Mouse (Mus musculus) embryonic facial prominence, embryonic 14.5 days (tissue): Measurements from ENCODE around the gene Gm10203. TPM values are rescaled to one million over a fixed set of nuclear protein-coding genes. Genes with fewer than 3 reads are reported as not detected.

Experiments
- ATAC-seq: fragments of 200-750 bp; cut with Nextera tagmentation; 2 replicates; pipeline ENCODE4 v1.8.0; 2017; ENCODE audit warnings: low read depth, moderate number of reproducible peaks, moderate TSS enrichment
- DNase-seq: peaks from one replicate; pipeline ENCODE4 v3.0.0-alpha.2; 2015; ENCODE audit warnings: low spot score
- H3K27ac ChIP-seq: fragments of 300-500 bp; sonication (generic); replicated peaks from 2 replicates; pipeline ENCODE4 v1.5.1; 2014; ENCODE audit warnings: low read depth, mild to moderate bottlenecking, low read length, moderate library complexity
- H3K27me3 ChIP-seq: fragments of 300-500 bp; sonication (generic); replicated peaks from 2 replicates; pipeline ENCODE4 v1.6.1; 2014; ENCODE audit warnings: low read length; ENCODE audit not compliant: control insufficient read depth, insufficient read depth
- H3K36me3 ChIP-seq: fragments of 300-500 bp; sonication (generic); 2 replicates; pipeline ENCODE4 v1.6.1; 2014; ENCODE audit warnings: low read length, mixed read lengths; ENCODE audit not compliant: control insufficient read depth, insufficient read depth
- H3K4me1 ChIP-seq: fragments of 300-500 bp; sonication (generic); 2 replicates; pipeline ENCODE4 v1.6.1; 2014; ENCODE audit warnings: antibody characterized with exemption, low read length; ENCODE audit not compliant: control insufficient read depth, insufficient read depth
- H3K4me2 ChIP-seq: fragments of 300-500 bp; sonication (generic); 2 replicates; pipeline ENCODE4 v1.6.1; 2014; ENCODE audit warnings: low read depth, mild to moderate bottlenecking, low read length, moderate library complexity, mixed read lengths
- H3K4me3 ChIP-seq: fragments of 300-500 bp; sonication (generic); 2 replicates; pipeline ENCODE4 v1.5.1; 2014; ENCODE audit warnings: low read depth, mild to moderate bottlenecking, low read length
- H3K9ac ChIP-seq: fragments of 300-500 bp; sonication (generic); 2 replicates; pipeline ENCODE4 v1.6.1; 2014; ENCODE audit warnings: low read depth, mild to moderate bottlenecking, low read length, moderate library complexity, mixed read lengths
- H3K9me3 ChIP-seq: fragments of 300-500 bp; sonication (generic); 2 replicates; pipeline ENCODE4 v1.6.1; 2016; ENCODE audit warnings: low read length; ENCODE audit not compliant: control insufficient read depth
- WGBS: fragments of 180-500 bp; shearing (Covaris S2); extraction: QIAGEN DNeasy Blood & Tissue Kit; methylation state at CpG from one replicate; pipeline ENCODE4 v1.1.7; 2014; 5-methylcytosine and 5-hydroxymethylcytosine counted together
- polyA plus RNA-seq: library from polyadenylated mRNA; unstranded; fragments of >200 nt; fragmentation: Nextera tagmentation; extraction: Ambion mirVana; gene quantifications from 2 replicates; pipeline ENCODE4 v1.2.1, GENCODE M21; 2014

Gene Gm10203
- polyA plus RNA-seq, 1 experiment from 2014 or later, result not detected

DNA sequence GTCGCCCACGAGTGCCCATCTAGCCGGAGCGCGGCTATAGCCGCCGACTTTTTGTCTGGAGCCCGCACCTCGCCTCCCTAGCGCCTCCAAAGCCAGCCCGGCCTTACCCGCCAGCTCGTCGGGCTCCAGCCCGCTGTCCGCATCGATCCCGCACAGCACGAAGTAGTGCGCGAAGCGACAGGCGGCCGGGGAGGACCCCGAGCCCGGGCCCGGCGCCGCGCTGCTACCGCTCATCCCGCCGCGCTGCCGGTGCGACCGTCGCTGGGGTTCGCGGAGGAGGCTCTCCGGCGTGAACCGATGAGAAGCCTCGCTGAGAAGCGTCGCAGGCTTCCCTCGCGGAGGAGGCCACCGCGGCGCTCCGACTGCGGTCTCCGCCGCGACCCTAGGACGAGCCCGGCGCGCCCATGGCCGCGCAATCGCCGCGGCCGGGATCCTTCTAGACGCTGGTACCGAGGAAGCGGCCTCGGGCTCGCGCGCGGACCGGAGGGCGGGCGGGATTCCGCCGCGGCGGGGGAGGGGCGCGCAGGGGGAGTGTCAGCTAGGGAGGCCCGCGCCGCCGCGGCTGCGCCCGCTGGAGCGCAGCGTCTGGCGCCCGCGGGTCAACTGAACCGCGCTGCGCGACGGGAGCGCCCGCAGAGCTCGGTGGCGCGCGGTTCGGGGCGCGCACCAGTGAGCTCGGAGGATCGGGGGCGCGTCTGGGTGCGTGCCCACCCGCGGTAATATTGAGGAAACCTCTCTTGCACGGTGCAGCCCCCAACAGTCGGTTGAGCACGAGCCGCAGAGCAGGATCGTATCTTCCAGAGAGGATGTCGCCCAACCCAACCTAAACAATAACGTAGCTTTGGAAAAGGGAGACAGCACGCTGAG lies 28.7 kb upstream of the Gm10203 start, which contains the start of gene Dennd5b:
Gene Dennd5b (minus strand): TSS at position 605 of the 867 bp plus-strand sequence.
- Histone ChIP-seq H3K4me3 (peak within 1 kb of the TSS; percentile 89), H3K4me1 (no peaks in the 10 kb centered on the region), H3K9ac (peak within 1 kb of the TSS; percentile 94), H3K9me3 (no peaks in the 10 kb centered on the region), H3K27me3 (no peaks in the 10 kb centered on the region), H3K36me3 (no peaks in the 10 kb centered on the region), H3K4me2 (peak within 1 kb of the TSS; percentile 81), H3K27ac (peak within 1 kb of the TSS; percentile 95)
- peak; percentile 93 for ATAC-seq
- WGBS, result under 1% methylated on average over 57 of the region's 124 CpGs
- DNase-seq, result peak; percentile 88

GRCm38 (mm10) chr6:149101943-149102243 lies 28.1 kb upstream of the Gm10203 start:
- Histone ChIP-seq H3K27ac (peak overlapping the region; percentile 95; the same call in 1 of the 2 replicates), H3K9me3 (no peaks in the 10 kb centered on the region), H3K4me3 (peak overlapping the region; percentile 89), H3K27me3 (no peaks in the 10 kb centered on the region), H3K4me2 (peak overlapping the region; percentile 81), H3K4me1 (no peaks in the 10 kb centered on the region), H3K9ac (peak overlapping the region; percentile 94), H3K36me3 (no peaks in the 10 kb centered on the region)
- ATAC-seq (peak; percentile 13; the same call in 1 of the 2 replicates), DNase-seq (no peak)
- WGBS, result 14% methylated on average over 7 of the region's 7 CpGs

GRCm38 (mm10) chr6:149103451-149103850 lies 26.5 kb upstream of the Gm10203 start:
- no peak overlapping the region for H3K9ac ChIP-seq
- 80% methylated on average over 1 of the region's 1 CpGs for WGBS
- no peak for DNase-seq

GRCm38 (mm10) chr6:149107615-149108014 lies 22.4 kb upstream of the Gm10203 start:
- no peak for DNase-seq
- Histone ChIP-seq H3K9me3 (no peaks in the 10 kb centered on the region), H3K36me3 (no peaks in the 10 kb centered on the region), H3K4me1 (no peaks in the 10 kb centered on the region), H3K9ac (no peak overlapping the region), H3K4me2 (no peak overlapping the region), H3K4me3 (no peak overlapping the region), H3K27ac (no peak overlapping the region), H3K27me3 (no peaks in the 10 kb centered on the region)
- ATAC-seq, result no peak
- 66% methylated on average over 3 of the region's 3 CpGs for WGBS

More at GRCm38 (mm10) chr6:149103451-149103850, 26.5 kb upstream of the Gm10203 start:
- no peak for ATAC-seq
- Histone ChIP-seq H3K4me1 (no peaks in the 10 kb centered on the region), H3K36me3 (no peaks in the 10 kb centered on the region), H3K4me3 (no peak overlapping the region), H3K27ac (no peak overlapping the region), H3K4me2 (no peak overlapping the region), H3K9me3 (no peaks in the 10 kb centered on the region), H3K27me3 (no peaks in the 10 kb centered on the region)

GRCm38 (mm10) chr6:149108909-149109308 lies 21.1 kb upstream of the Gm10203 start:
- no peak overlapping the region for H3K4me2 ChIP-seq
- H3K4me1 ChIP-seq, result no peaks in the 10 kb centered on the region
- no peaks in the 10 kb centered on the region for H3K27me3 ChIP-seq
- no peak overlapping the region for H3K4me3 ChIP-seq
- no peak for DNase-seq
- no peak overlapping the region for H3K27ac ChIP-seq
- no peaks in the 10 kb centered on the region for H3K36me3 ChIP-seq
- no peaks in the 10 kb centered on the region for H3K9me3 ChIP-seq
- H3K9ac ChIP-seq, result no peak overlapping the region
- no peak for ATAC-seq
- WGBS, result 80% methylated on average over 2 of the region's 2 CpGs

DNA sequence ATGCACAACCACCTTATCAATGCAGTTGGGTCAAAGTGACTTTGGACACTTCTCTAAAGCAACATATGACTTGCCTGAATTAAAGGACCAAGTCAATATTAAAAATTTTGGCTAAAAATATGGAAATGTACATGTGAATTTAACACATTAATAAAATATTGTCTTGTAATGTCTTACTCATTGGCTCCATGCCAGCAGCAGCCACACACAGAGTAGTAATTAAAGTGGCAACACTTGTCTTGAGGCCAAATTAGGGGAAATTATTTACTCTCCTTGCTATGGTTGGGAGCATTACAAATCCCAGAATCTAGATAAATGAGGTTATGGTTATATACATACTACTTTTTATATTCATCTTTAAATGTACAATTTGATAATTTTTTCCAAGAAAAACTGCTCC lies 13.0 kb upstream of the Gm10203 start:
- no peaks in the 10 kb centered on the region for H3K4me1 ChIP-seq
- no peak overlapping the region for H3K27ac ChIP-seq
- no peaks in the 10 kb centered on the region for H3K36me3 ChIP-seq
- ATAC-seq (no peak), DNase-seq (no peak)
- no peak overlapping the region for H3K4me2 ChIP-seq
- H3K4me3 ChIP-seq, result no peak overlapping the region
- no peaks in the 10 kb centered on the region for H3K27me3 ChIP-seq
- no peaks in the 10 kb centered on the region for H3K9me3 ChIP-seq
- no peak overlapping the region for H3K9ac ChIP-seq

GRCm38 (mm10) chr6:149118935-149119334 lies 11.0 kb upstream of the Gm10203 start:
- ATAC-seq, result no peak
- Histone ChIP-seq H3K36me3 (no peaks in the 10 kb centered on the region), H3K4me2 (no peak overlapping the region)

DNA sequence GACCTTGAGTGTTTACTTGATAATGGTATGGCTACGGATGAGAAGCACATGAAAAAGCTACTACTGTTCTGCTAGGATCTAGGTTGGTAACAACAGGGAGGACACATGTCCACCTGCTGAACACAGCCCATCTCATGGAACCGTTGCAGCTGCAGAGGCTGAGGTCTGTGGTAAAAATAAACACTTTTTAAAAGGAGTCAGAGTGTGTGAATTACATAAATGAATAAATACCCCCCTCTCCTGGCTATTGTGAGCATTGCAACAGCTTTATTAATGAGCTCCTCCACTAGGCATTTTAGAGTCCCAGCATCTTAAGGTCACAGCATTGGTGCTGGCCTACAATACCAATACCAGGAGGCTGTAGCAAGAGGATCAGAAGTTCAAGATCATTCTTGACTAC lies 10.1 kb upstream of the Gm10203 start:
- DNase-seq (peak; percentile 76), ATAC-seq (peak; percentile 62)
- Histone ChIP-seq H3K4me2 (no peak overlapping the region), H3K27ac (no peak overlapping the region), H3K36me3 (no peaks in the 10 kb centered on the region), H3K4me1 (no peaks in the 10 kb centered on the region), H3K9me3 (no peaks in the 10 kb centered on the region), H3K27me3 (no peaks in the 10 kb centered on the region), H3K9ac (no peak overlapping the region), H3K4me3 (no peak overlapping the region)
- 34% methylated on average over 2 of the region's 2 CpGs for WGBS

More at GRCm38 (mm10) chr6:149118935-149119334, 11.0 kb upstream of the Gm10203 start:
- DNase-seq, result no peak
- Histone ChIP-seq H3K27ac (no peak overlapping the region), H3K9me3 (no peaks in the 10 kb centered on the region), H3K4me1 (no peaks in the 10 kb centered on the region), H3K4me3 (no peak overlapping the region), H3K9ac (no peak overlapping the region), H3K27me3 (no peaks in the 10 kb centered on the region)
- WGBS, result 54% methylated on average over 2 of the region's 2 CpGs

GRCm38 (mm10) chr6:149123042-149123441 lies 6.9 kb upstream of the Gm10203 start:
- 87% methylated on average over 3 of the region's 3 CpGs for WGBS
- Histone ChIP-seq H3K4me2 (no peak overlapping the region), H3K27ac (no peak overlapping the region), H3K4me1 (no peaks in the 10 kb centered on the region), H3K9me3 (no peaks in the 10 kb centered on the region), H3K36me3 (no peaks in the 10 kb centered on the region), H3K27me3 (no peaks in the 10 kb centered on the region), H3K4me3 (no peak overlapping the region), H3K9ac (no peak overlapping the region)
- ATAC-seq (no peak), DNase-seq (no peak)
